Mouse (Mus musculus) liver, embryonic 14.5 days (tissue): ENCODE measurements around the gene Gm11939. TPM values are rescaled to one million over a fixed set of nuclear protein-coding genes. Genes with fewer than 3 reads are reported as not detected.

ENCODE experiments used
- ATAC-seq: fragments of 200-750 bp; cut with Nextera tagmentation; 2 replicates; pipeline ENCODE4 v1.8.0; 2017; ENCODE audit warnings: moderate number of reproducible peaks, mild to moderate bottlenecking, moderate library complexity; ENCODE audit not compliant: insufficient read depth
- DNase-seq, 3 experiments: peaks; one replicate each; pipeline ENCODE4 v3.0.0-alpha.2; 2012 to 2013; ENCODE audit warnings: low read depth in 3 of 3, low spot score in 3 of 3
- H3K27ac ChIP-seq: fragments of 300-500 bp; sonication (generic); 2 replicates; pipeline ENCODE4 v1.5.1; 2014; ENCODE audit warnings: moderate library complexity, mild to moderate bottlenecking, control low read depth, inconsistent platforms
- H3K27me3 ChIP-seq: fragments of 300-500 bp; sonication (generic); 2 replicates; pipeline ENCODE4 v1.6.1; 2014; ENCODE audit warnings: mild to moderate bottlenecking, low read length, moderate library complexity; ENCODE audit not compliant: control insufficient read depth, insufficient read depth
- H3K36me3 ChIP-seq: fragments of 300-500 bp; sonication (generic); replicated peaks from 2 replicates; pipeline ENCODE4 v1.6.1; 2014; ENCODE audit warnings: low read depth; ENCODE audit not compliant: control insufficient read depth, insufficient read depth
- H3K4me1 ChIP-seq, 2 experiments: fragments of 200-500 bp in 1 of 2; fragments of 300-500 bp in 1 of 2; sonication (generic) in 1 of 2; replicated peaks; 2 replicates each; pipeline ENCODE4 v1.6.1; 2012 to 2014; ENCODE audit warnings: antibody characterized with exemption in 1 of 2, inconsistent platforms in 1 of 2, low read length in 1 of 2; ENCODE audit not compliant: control insufficient read depth in 2 of 2, insufficient read depth in 2 of 2
- H3K4me2 ChIP-seq: fragments of 300-500 bp; sonication (generic); 2 replicates; pipeline ENCODE4 v1.6.1; 2014; ENCODE audit warnings: low read depth, mild to moderate bottlenecking, control low read depth, moderate library complexity
- H3K4me3 ChIP-seq, 2 experiments: fragments of 200-500 bp in 1 of 2; fragments of 300-500 bp in 1 of 2; sonication (generic) in 1 of 2; 2 replicates each; pipeline ENCODE4 v1.5.1; 2012 to 2014; ENCODE audit warnings: low read depth in 2 of 2, low read length in 2 of 2, mild to moderate bottlenecking in 2 of 2, control low read depth in 1 of 2, inconsistent platforms in 1 of 2, moderate library complexity in 1 of 2; ENCODE audit not compliant: insufficient read depth in 1 of 2
- H3K9ac ChIP-seq: fragments of 300-500 bp; sonication (generic); replicated peaks from 2 replicates; pipeline ENCODE4 v1.6.1; 2014; ENCODE audit warnings: mild to moderate bottlenecking, control low read depth, moderate library complexity
- H3K9me3 ChIP-seq: fragments of 300-500 bp; sonication (generic); 2 replicates; pipeline ENCODE4 v1.6.1; 2016; ENCODE audit warnings: low read length, mixed read lengths; ENCODE audit not compliant: control insufficient read depth
- CTCF ChIP-seq: IDR thresholded peaks from 2 replicates; pipeline ENCODE4 v1.5.1; 2016; ENCODE audit warnings: antibody characterized with exemption, low read depth, control low read depth
- EP300 ChIP-seq: IDR thresholded peaks from 2 replicates; pipeline ENCODE4 v1.6.1; 2016; ENCODE audit warnings: antibody characterized with exemption, low read depth
- WGBS: fragments of 180-500 bp; shearing (Covaris S2); extraction: QIAGEN DNeasy Blood & Tissue Kit; methylation state at CpG from one replicate; pipeline ENCODE4 v1.1.7; 2014; ENCODE audit not compliant: insufficient replicate concordance; 5-methylcytosine and 5-hydroxymethylcytosine counted together
- polyA plus RNA-seq, 2 experiments: library from polyadenylated mRNA; depleted of rRNA in 1 of 2; stranded (reverse) in 1 of 2; unstranded in 1 of 2; fragments of >200 nt; fragmentation: Nextera tagmentation in 1 of 2; extraction: Ambion mirVana in 1 of 2; gene quantifications; 2 replicates each; pipeline versions ENCODE4 v1.2.1 to v1.2.3; 2012 to 2014

The Gm11939 gene
- polyA plus RNA-seq, 2 experiments: not detected

- DNase-seq: no peak
- Histone ChIP-seq H3K4me2 (no peak within 1 kb of the TSS), H3K4me1 (no peaks in the 10 kb centered on the region), H3K9me3 (no peaks in the 10 kb centered on the region), H3K36me3 (no peaks in the 10 kb centered on the region), H3K4me3 (no peak within 1 kb of the TSS), H3K27me3 (no peaks in the 10 kb centered on the region), H3K27ac (no peak within 1 kb of the TSS), H3K9ac (no peak within 1 kb of the TSS)
- no peak for ATAC-seq
- WGBS: 64% methylated on average over 5 of the region's 5 CpGs
- TF ChIP-seq EP300 (no peak), CTCF (no peak)
Observed at GRCm38 (mm10) chr11:99583245-99583704, 24.0 kb upstream of the Gm11939 start, which contains the start of gene Krtap1-4. Gene Krtap1-4 (minus strand): TSS chr11:99583654.

GRCm38 (mm10) chr11:99581564-99581963, 22.3 kb upstream of the Gm11939 start:
- Histone ChIP-seq H3K27me3 (no peaks in the 10 kb centered on the region), H3K27ac (no peak overlapping the region), H3K36me3 (no peaks in the 10 kb centered on the region), H3K9ac (no peak overlapping the region), H3K4me2 (no peak overlapping the region), H3K4me3 (no peak overlapping the region), H3K9me3 (no peaks in the 10 kb centered on the region), H3K4me1 (no peaks in the 10 kb centered on the region)
- 64% methylated on average over 6 of the region's 6 CpGs for WGBS
- no peak for ATAC-seq
- TF ChIP-seq CTCF (no peak), EP300 (no peak)
- no peak for DNase-seq

- no peak overlapping the region for H3K4me2 ChIP-seq
- no peak overlapping the region for H3K4me3 ChIP-seq
- no peaks in the 10 kb centered on the region for H3K9me3 ChIP-seq
- no peaks in the 10 kb centered on the region for H3K27me3 ChIP-seq
- H3K36me3 ChIP-seq: no peaks in the 10 kb centered on the region
- ATAC-seq (no peak), DNase-seq (no peak)
- H3K9ac ChIP-seq: no peak overlapping the region
- WGBS: 74% methylated on average over 5 of the region's 5 CpGs
- TF ChIP-seq CTCF: no peak
- TF ChIP-seq EP300: no peak
- no peaks in the 10 kb centered on the region for H3K4me1 ChIP-seq
- H3K27ac ChIP-seq: no peak overlapping the region
Observed at GRCm38 (mm10) chr11:99581051-99581450, 21.8 kb upstream of the Gm11939 start.

DNA sequence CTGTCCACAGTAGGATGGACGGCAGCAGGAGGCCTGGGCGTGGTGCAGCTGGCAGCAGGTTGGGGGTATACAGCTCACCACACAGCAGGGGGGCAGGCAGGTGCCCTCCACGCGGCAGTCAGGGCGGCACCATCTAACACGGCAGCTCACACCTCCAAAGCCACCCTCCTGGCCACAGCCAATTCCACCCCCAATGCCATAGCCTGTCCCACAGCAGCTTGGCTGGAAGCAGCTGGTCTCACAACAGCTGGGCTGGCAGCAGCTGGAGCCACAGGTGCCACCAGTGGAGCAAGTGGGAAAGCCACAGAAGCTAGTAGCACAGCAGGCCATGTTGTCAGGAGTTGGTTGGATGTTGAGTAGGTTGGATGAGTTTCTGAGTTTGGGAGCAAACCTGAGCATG, 21.4 kb upstream of the Gm11939 start, which contains the start of gene Krtap1-5:
Krtap1-5 (minus strand) TSS at position 381 of the 400 bp plus-strand sequence.
- H3K36me3 ChIP-seq: no peaks in the 10 kb centered on the region
- no peak within 1 kb of the TSS for H3K9ac ChIP-seq
- no peak within 1 kb of the TSS for H3K4me3 ChIP-seq
- H3K27me3 ChIP-seq: no peaks in the 10 kb centered on the region
- H3K4me2 ChIP-seq: no peak within 1 kb of the TSS
- no peaks in the 10 kb centered on the region for H3K9me3 ChIP-seq
- WGBS: 65% methylated on average over 6 of the region's 6 CpGs
- TF ChIP-seq EP300: no peak
- TF ChIP-seq CTCF: no peak
- H3K27ac ChIP-seq: no peak within 1 kb of the TSS
- no peak for ATAC-seq
- no peak for DNase-seq
- no peaks in the 10 kb centered on the region for H3K4me1 ChIP-seq

DNA sequence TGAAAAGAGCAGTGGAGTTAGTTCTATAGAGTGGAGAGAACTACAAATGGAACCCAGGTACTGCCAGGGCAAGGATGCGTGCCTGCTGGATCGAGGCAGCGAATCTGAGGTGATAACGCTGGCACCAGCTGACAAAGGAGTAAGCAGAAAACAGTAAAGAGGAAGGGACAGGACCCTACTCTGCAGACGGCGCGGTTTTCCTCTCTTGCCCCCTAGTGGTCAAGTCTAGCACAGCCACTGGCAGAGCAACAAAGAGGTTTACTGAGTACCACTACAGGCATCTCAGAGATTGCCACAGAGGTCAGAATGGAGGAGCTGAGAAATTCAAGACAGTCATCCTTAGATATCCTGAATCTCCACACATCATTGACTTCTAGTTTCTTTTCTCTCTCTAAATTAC, 14.8 kb upstream of the Gm11939 start:
- Histone ChIP-seq H3K4me1 (no peaks in the 10 kb centered on the region), H3K4me3 (no peak overlapping the region), H3K27ac (no peak overlapping the region), H3K9me3 (no peaks in the 10 kb centered on the region), H3K9ac (no peak overlapping the region), H3K27me3 (no peaks in the 10 kb centered on the region), H3K36me3 (no peaks in the 10 kb centered on the region), H3K4me2 (no peak overlapping the region)
- no peak for ATAC-seq
- TF ChIP-seq CTCF: peak; percentile 81
- no peak for TF ChIP-seq EP300
- peak in 2 of 3 experiments; percentile 3 to 7 for DNase-seq
- WGBS: 3% methylated on average over 7 of the region's 7 CpGs
